Mouse (Mus musculus) monocyte, adult 2 months (primary cell): ENCODE results near the gene Fat3.

Experiments used
- DNase-seq, 2 experiments: peaks; one replicate each; pipeline ENCODE4 v3.0.0; 2022; ENCODE audit warnings: low spot score in 2 of 2, low read depth in 1 of 2

The Fat3 gene

DNA sequence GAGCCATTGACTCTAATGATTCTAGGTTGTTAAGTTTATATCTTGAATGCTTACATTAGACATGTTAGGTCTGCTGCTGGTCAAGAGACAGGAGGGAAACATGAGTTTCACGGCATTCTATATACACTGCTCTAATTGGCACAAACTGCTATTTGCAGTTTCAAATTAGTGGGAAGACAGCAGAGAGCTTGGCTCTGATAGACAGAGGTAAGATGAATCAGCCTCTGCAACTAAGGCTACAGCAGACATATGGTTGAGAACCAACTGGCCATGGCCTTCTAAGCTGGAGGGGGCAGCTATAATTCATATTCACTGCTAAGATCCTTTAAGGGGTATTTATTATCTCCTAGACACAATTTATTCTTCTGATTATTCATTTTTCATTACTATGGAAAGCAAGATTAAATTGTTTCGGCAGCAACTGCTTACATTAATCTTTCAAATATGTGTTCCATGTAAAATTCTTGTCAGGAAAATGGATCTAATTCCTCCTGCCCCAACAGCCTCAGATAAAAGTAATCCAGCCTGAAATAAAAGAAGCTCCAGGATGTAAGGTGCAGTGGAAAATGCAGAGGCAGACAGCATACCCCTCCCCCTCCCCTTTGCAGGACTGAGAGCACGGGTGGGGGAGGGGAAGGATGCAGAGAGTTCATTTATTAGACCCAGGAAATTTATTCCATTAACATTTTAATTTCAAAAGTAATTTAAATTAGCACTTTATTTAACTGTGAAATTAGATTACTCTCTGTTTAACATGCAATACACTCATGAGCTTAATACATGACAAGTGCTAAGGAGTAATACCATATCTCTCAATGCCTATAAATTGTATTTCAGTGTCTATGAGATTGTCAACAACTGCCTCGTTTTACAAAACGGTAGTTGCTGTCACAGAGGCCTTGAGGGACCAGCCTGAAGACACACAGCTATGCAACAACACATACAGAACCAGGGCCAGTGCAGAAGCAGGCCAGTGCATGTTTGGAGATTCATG, 189.9 kb downstream of the Fat3 start:
- DNase-seq: no peak

DNA sequence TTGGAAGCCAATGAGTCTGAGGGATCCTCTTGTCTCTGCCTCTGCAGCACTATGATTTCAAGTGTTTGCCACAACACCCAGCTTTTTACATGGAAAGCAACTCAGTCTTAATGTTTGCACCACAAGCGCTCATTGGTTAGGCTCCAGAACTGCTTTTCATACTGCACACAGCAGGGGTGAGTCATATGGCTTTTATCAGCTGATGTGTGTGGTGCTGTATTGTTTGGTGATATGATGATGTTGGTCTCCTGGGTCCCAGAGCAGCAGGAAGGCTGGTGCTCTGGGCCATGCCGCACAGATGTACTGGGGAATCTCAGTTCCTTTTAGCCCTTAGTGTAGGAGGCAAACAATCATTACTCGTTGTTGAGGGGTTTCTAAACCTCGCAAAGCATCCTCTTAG, 190.8 kb downstream of the Fat3 start:
- no peak for DNase-seq

GRCm38 (mm10) chr9:16307789-16308188, 193.3 kb downstream of the Fat3 start:
- DNase-seq: no peak

DNA sequence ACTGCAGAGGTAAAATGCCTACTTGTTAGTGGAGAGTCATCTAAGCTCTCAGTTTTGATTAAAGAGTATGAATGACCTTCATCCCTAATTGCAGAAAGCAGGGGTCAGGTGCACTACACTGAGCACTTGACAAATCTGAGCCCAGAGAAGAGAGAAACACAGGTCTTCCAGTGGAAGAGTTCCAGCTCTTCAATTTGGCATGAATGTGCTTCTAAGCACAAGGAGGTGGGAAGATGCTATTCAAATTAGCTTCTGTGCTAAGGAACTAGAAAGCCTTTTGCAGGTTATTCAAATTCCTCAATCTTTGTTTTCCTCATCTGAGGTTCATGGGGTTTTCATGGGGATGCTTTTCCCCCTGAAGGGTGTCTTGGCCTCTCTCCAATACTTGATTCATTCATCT, 194.9 kb downstream of the Fat3 start:
- DNase-seq: no peak

- no peak for DNase-seq
Measured at GRCm38 (mm10) chr9:16305396-16306086, 195.5 kb downstream of the Fat3 start.

DNA sequence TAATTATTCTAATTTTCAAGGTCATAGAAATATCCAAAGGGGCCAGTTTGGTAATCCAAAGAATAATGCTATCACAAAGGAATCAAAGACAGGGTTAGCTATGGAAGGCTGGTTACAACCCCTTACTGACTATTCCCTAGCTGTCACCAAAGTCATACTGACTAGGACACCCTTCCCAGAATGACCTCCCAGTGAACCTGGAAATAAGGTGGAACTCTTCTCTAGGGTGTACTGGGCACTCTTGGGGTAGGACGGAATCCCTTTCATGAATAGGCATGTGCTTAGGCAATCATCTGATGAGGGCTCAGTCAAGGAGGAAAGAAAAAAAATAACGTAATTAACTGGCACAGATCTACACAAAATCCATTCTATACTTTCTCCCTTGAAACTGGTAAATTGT, 196.1 kb downstream of the Fat3 start:
- no peak for DNase-seq

- DNase-seq: no peak
Measured at GRCm38 (mm10) chr9:16302484-16302883, 198.6 kb downstream of the Fat3 start.

DNA sequence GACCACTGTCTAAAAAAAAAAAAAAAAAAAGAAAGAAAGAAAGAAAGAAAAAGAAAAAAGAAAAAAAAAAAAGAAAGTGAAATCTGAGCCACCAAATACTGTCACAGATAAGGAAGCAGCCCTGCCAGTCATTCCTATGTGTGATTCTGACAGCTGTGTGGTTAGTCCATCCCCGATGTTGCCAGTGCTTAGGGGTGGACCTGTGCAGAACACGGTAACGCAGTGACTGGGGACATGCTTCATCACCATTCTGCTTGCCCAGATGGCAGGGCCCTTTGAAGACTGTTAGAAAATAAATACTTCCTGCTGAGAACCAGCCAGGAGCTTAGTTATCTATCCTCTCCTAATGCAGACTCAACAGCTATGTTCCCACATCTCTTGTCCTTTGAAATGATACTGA, 203.2 kb downstream of the Fat3 start:
- DNase-seq: no peak

DNA sequence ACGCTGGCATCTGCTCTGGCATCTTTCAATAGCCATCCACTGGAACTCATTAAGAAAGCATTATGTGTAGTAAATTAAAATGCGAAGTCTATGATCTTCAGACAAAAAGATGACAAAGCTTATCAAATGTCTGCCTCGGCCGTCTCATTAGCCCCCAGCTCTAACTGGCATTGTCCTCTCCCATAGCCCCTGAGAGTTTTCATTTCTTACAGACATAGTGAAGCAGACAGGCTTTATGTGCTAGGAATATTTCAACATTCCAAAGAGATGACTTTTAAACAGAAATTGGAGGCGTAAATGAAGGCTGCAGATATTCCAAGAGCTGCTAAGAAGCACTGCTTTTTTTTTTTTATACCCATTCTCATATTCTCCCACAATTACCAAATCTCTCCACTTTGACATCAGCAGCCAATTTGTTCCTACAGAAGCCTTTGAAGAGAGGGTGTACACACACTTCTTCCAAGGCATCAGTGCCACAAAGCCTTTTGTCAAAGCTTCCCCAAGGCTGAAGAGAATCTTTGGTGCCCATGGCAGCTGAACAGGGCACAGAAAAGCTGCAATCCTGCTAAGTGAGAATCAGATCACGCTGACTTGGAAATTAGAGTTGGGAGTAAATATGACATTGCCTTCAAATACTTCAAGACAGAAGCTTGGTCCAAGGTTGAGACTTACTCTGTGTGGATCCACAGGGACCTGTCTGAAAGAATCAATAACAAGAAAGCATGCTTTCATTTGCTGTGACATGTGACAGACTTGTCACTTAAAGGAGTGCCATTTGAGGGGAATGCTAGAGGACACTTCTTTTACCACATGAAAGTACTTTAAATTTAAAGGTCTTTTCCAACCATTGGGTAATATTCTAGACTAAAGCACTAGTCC, 206.9 kb downstream of the Fat3 start:
- no peak for DNase-seq

DNA sequence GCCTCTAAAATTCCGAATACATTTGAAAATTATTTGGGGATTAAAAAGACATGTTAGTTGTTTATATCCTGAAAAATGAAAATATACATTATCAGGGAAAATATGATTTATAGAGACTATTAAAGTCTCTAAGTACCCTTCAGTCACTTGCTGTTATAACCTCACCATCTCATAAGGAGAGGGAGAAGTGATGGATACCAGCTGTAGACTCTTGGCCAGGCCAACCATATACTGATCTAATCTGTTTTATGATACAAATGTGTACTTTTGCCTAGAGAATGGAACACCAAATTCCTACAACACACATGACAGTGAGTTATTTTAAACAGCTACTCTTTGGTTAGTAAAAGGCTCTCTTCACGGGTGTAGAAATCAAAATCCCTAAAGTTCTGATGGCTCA, 208.6 kb downstream of the Fat3 start:
- no peak for DNase-seq

DNA sequence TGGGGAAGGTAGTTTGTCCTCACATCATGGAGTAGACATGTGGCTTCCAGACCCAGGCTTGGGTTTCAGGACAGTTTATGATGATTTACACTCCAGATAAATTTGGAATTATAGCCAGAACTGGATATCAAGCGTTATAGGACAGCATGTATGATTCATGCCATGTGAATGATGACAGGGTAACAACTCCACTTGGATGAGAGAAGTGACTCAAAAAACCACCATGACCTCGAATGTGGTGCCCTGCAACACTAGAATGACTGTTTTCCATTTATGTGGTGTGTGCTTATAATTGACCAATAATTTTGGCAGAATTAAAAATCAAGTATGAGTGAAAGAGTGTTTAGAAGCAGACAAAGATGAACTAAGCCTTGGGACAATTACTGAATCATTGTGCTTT, 210.2 kb downstream of the Fat3 start:
- no peak for DNase-seq

DNA sequence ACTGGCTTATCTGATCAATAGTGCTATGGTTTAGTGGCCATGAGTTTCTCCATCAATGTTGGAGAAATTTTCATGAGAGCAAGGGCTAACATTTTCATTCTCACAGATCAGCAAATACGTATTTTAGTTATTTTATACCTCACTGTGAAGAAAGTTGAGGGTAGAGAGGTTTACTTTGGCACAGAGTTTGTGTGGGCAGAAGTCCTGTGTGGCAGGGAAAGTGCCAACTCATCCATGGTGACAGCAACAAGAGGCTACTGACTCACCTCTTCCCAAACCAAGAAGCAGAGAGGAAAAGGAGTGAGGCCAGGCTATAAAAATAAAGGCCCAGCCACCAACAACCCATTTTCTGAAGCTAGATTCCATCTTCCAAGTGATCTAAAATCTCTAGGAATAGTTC, 218.1 kb downstream of the Fat3 start:
- no peak for DNase-seq

- DNase-seq: no peak
Measured at GRCm38 (mm10) chr9:16282291-16282804, 218.7 kb downstream of the Fat3 start.

DNA sequence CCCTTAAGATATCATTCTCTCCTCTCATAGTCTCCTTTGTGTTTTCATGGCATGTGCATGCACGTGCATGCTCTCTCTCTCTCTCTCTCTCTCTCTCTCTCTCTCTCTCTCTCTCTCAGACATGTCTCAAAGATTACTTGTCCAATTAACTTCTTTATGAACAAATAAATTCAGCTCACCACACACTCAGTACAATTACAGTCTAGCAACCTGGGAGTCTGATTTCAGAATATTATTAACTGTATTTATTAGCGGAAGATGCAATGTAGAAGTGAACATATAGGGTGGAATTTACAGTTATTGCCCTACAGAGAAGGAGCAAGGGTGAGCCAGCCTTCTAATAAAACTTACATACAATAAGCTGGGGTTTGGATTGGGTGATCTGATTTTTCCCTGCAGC, 225.5 kb downstream of the Fat3 start:
- DNase-seq: no peak

GRCm38 (mm10) chr9:16274130-16274529, 227.0 kb downstream of the Fat3 start:
- DNase-seq: no peak

DNA sequence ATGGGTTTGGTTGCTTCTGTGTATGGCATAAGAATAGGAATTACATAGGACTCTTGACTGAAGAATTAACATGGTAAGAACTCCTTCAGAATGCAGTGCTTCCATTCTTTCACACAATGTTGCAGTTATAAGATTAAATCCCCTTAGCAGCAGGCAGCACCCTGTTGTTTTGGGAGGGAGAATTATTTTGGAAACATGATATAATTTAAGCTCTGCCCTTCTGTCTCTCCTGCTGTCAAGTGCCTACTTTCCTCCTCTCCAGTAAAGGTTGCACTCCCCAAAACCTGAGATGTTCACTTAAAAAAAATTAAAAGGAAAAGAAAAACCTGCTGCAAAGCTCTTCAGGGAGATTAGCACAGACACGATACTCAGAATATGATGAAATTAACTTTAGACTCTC, 228.3 kb downstream of the Fat3 start:
- DNase-seq: no peak

- no peak for DNase-seq
Measured at GRCm38 (mm10) chr9:16270768-16271114, 230.3 kb downstream of the Fat3 start.

DNA sequence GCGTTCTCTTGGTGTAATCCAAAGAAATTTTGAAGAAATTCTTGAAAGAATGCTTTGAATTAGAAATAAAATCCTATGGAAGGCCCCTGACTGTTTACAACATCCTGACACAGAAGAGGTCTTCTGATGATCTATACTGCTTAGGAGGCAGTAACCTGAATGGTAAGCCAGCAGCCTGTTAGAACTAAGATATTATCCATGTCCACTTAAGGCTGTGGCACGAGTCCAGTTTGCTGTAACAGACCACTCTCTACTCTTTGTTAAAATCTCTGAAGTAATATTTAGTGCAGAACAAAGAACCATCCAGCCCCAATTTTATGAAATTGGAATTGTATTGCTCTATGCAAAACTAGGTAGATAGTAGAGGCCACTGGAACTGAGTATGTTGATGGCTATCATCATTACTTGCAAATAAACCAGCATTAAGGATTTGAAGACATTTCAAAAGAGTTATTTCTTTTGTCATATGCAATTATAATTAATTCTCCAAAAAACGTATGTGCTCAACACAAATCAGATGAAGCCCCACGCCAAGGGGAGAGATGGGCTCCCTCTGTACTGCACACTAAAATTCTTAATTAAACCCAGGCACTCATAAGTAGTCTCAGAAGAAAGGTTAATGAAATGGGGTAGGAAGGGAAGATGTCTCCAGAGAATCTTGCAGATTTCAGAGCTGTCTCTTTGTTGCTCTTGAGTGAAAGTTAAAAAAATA, 230.9 kb downstream of the Fat3 start:
- DNase-seq: no peak

DNA sequence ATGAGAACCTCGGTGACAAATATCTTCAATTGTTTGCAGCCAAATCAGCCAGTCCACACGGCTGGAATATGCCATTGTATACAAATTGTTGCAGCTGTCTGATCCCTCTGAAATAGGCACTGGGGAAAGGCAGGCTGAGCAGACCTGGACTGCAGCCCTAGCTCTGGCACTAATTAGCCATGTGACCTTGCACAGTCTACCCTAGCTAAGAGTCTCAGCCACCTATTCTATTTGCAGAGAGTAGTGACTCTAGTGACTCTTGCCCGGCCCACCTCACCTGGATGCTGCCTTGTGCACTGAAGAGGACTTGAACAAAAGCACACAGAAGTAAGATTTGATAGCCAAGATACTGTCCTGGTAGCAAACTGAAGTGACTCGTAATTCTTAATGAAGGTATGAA, 235.6 kb downstream of the Fat3 start:
- DNase-seq: no peak

DNA sequence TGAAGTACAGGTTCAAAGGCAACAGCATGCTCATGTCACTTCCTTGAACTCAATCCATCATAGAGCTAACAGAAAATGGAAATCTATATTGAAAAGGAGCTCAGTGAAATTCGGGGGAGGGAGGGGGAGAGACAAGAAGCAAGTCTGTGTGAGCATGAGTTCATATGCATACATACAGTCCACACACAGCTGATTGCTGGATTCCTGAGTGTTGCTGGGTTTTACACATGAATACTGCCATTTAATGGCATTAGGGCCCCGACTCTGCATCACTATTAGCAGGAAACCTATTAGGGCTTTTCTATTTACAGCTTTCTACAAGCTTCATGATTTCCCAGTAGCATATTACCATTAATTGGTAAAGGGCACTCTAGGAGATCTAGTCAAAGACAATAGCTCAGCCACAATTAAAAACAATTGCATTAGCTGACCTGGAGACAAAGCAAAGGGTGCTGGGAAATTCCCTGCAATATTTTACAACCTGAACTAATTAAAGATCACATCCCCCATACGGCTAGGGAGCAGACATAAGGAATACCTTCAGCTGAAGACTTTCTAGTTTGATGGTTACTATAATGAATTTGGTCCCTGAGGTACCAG, 243.7 kb downstream of the Fat3 start:
- no peak for DNase-seq
